9 mouse cellular contexts compared by ENCODE assay signal in genomic region chr9:21241343-21241742, GRCm38 (mm10). TPM values are rescaled to one million over a fixed set of nuclear protein-coding genes. Genes with fewer than 3 reads are reported as not detected.
DNase-seq lines count a peak whose midpoint lies in the region; ATAC-seq and TF ChIP-seq lines count a peak whose summit lies in the region.
"Had no signal": no experiment of that assay in that cellular context is flagged by ENCODE, and none has a peak within 500 bp of the region (broad histone marks: within the 10 kb centered on the region; RNA-seq: fewer than 3 reads in every experiment).

No protein-coding gene starts in this region.

- ATAC-seq in midbrain, embryonic 14.5 days (ENCODE audit: low FRiP score, low TSS enrichment), result no peak
- no peak for ATAC-seq in midbrain, embryonic 15.5 days (replicated peaks)
- ATAC-seq in erythroblast, adult 5-6 weeks (replicated peaks; ENCODE audit: low FRiP score, poor library complexity, severe bottlenecking), result peak; percentile 80
- ATAC-seq in inflammation-experienced regulatory T-cells, adult 6 months, result peak; percentile 72
- ATAC-seq in liver, embryonic 14.5 days (ENCODE audit: insufficient read depth), result no peak

- no peak for TF ChIP-seq EP300 in liver, embryonic 14.5 days (IDR thresholded peaks at IDR 0.05; ENCODE audit: low read depth)

- no peaks in the 10 kb centered on the region for H3K9me3 ChIP-seq in midbrain, embryonic 14.5 days (ENCODE audit: control insufficient read depth, low read length)
- no peaks in the 10 kb centered on the region for H3K9me3 ChIP-seq in midbrain, embryonic 15.5 days
- H3K9me3 ChIP-seq in liver, embryonic 14.5 days (ENCODE audit: control insufficient read depth, low read length), result peaks cover 2% of the 10 kb centered on the region; the same call in 1 of the 2 replicates

- no peak overlapping the region for H3K4me2 ChIP-seq in midbrain, embryonic 14.5 days (ENCODE audit: low read length)
- no peak overlapping the region for H3K4me2 ChIP-seq in midbrain, embryonic 15.5 days
- no peak overlapping the region for H3K4me2 ChIP-seq in liver, embryonic 14.5 days (ENCODE audit: low read depth)
- H3K4me2 ChIP-seq: heart, embryonic 13.5 days had no signal

- H3K4me1 ChIP-seq in midbrain, embryonic 14.5 days (ENCODE audit: control insufficient read depth, insufficient read depth, low read length), result peaks cover 15% of the 10 kb centered on the region
- H3K4me1 ChIP-seq in midbrain, embryonic 15.5 days, result peaks cover 39% of the 10 kb centered on the region
- H3K4me1 ChIP-seq in bone marrow, adult 2 months (ENCODE audit: control insufficient read depth, insufficient read depth, low read length), result peaks cover 10% of the 10 kb centered on the region
- peaks cover 12 to 18% of the 10 kb centered on the region in 2 experiments for H3K4me1 ChIP-seq in liver, embryonic 14.5 days (replicated peaks; ENCODE audit: control insufficient read depth in 2 of 2, insufficient read depth in 2 of 2, low read length in 1 of 2)

- WGBS in midbrain, embryonic 14.5 days, result 5% methylated on average over 11 of the region's 11 CpGs
- 5% methylated on average over 11 of the region's 11 CpGs for WGBS in midbrain, embryonic 15.5 days
- WGBS in bone marrow, adult 2 months, result 3% methylated on average over 11 of the region's 11 CpGs
- 3% methylated on average over 11 of the region's 11 CpGs for WGBS in liver, embryonic 14.5 days (ENCODE audit: insufficient replicate concordance)

- peak; percentile 96 for TF ChIP-seq CTCF in bone marrow, adult 2 months (IDR thresholded peaks at IDR 0.05; ENCODE audit: control insufficient read depth, insufficient read depth, low read length)
- TF ChIP-seq CTCF in liver, embryonic 14.5 days (IDR thresholded peaks at IDR 0.05; ENCODE audit: low read depth), result peak; percentile 100

- TF ChIP-seq POLR2A in bone marrow, adult 2 months (IDR thresholded peaks at IDR 0.05; ENCODE audit: borderline replicate concordance, control insufficient read depth, low read depth, low read length), result no peak

- peak; percentile 93 for DNase-seq in midbrain, embryonic 14.5 days
- peak; percentile 82 to 87 (median 84) for DNase-seq in liver, embryonic 14.5 days (ENCODE audit: low read depth in 3 of 3, low spot score in 3 of 3)
- DNase-seq in right cerebral cortex, postnatal 10 days (ENCODE audit: low spot score in 2 of 2), result peak; percentile 76 to 85
- peak; percentile 53 to 79 for DNase-seq in urinary bladder, postnatal 4 days (ENCODE audit: low spot score in 2 of 2)

- H3K27me3 ChIP-seq in midbrain, embryonic 14.5 days (ENCODE audit: control insufficient read depth, insufficient read depth, low read length), result peaks cover 41% of the 10 kb centered on the region
- H3K27me3 ChIP-seq in midbrain, embryonic 15.5 days (replicated peaks), result peaks cover 42% of the 10 kb centered on the region
- peaks cover 46% of the 10 kb centered on the region for H3K27me3 ChIP-seq in liver, embryonic 14.5 days (ENCODE audit: control insufficient read depth, insufficient read depth, low read length)

- H3K36me3 ChIP-seq in midbrain, embryonic 14.5 days (ENCODE audit: control insufficient read depth, insufficient read depth, low read length), result no peaks in the 10 kb centered on the region
- H3K36me3 ChIP-seq in midbrain, embryonic 15.5 days (replicated peaks), result no peaks in the 10 kb centered on the region
- no peaks in the 10 kb centered on the region; the same call in 1 of the 2 replicates for H3K36me3 ChIP-seq in liver, embryonic 14.5 days (replicated peaks; ENCODE audit: control insufficient read depth, insufficient read depth, low read depth)

- H3K9ac ChIP-seq in midbrain, embryonic 14.5 days (replicated peaks; ENCODE audit: low read length), result no peak overlapping the region
- no peak overlapping the region for H3K9ac ChIP-seq in midbrain, embryonic 15.5 days
- no peak overlapping the region for H3K9ac ChIP-seq in liver, embryonic 14.5 days (replicated peaks)
- H3K9ac ChIP-seq: heart, embryonic 13.5 days had no signal

- H3K27ac ChIP-seq in midbrain, embryonic 14.5 days (replicated peaks; ENCODE audit: low read depth, low read length), result no peak overlapping the region
- H3K27ac ChIP-seq in midbrain, embryonic 15.5 days, result no peak overlapping the region
- no peak overlapping the region for H3K27ac ChIP-seq in bone marrow, adult 2 months (ENCODE audit: control insufficient read depth, insufficient read depth, low read depth, low read length, poor library complexity)
- no peak overlapping the region for H3K27ac ChIP-seq in liver, embryonic 14.5 days
- H3K27ac ChIP-seq: heart, embryonic 13.5 days had no signal

- H3K4me3 ChIP-seq in midbrain, embryonic 14.5 days (replicated peaks; ENCODE audit: low read depth, low read length), result no peak overlapping the region
- no peak overlapping the region for H3K4me3 ChIP-seq in midbrain, embryonic 15.5 days
- H3K4me3 ChIP-seq in bone marrow, adult 2 months (replicated peaks; ENCODE audit: control insufficient read depth, low read depth, low read length), result no peak overlapping the region
- H3K4me3 ChIP-seq in liver, embryonic 14.5 days (ENCODE audit: insufficient read depth in 1 of 2, low read depth in 2 of 2, low read length in 2 of 2), result no peak overlapping the region
- H3K4me3 ChIP-seq: heart, embryonic 13.5 days had no signal

RNA-seq across cellular contexts. Expression of gene Keap1, which starts 2.2 kb away (rescaled TPM):
- polyA plus RNA-seq in midbrain, embryonic 14.5 days (2014; fragmentation: Nextera tagmentation; extraction: Ambion mirVana), result 40.3 and 53.7 TPM in 2 replicates
- polyA plus RNA-seq in midbrain, embryonic 15.5 days (2015; fragmentation: Nextera tagmentation; extraction: Ambion mirVana), result 75.4 and 78.7 TPM in 2 replicates
- polyA plus RNA-seq in bone marrow, adult 2 months (2011; ENCODE audit: insufficient read depth, insufficient read length, low replicate concordance, missing spikeins), result 24.7 and 35.1 TPM in 2 replicates
- total RNA-seq in erythroblast, adult 5-6 weeks (2015; ENCODE audit: low replicate concordance), result 4.6 and 6.9 TPM in 2 replicates
- total RNA-seq in erythroblast, adult 5-6 weeks (2017; ENCODE audit: low replicate concordance), result 6.8 and 8.9 TPM in 2 replicates
- polyA plus RNA-seq in inflammation-experienced regulatory T-cells, adult 6 months (2017; shearing (Covaris generic)), result 10 to 100 TPM; 20.8 to 28.9 (median 21.5) TPM
- polyA plus RNA-seq in liver, embryonic 14.5 days (2012; rRNA removed), result 15.1 and 15.8 TPM in 2 replicates
- 15.6 and 16.4 TPM in 2 replicates for polyA plus RNA-seq in liver, embryonic 14.5 days (2014; fragmentation: Nextera tagmentation; extraction: Ambion mirVana)

RNA-seq across cellular contexts. Expression of gene S1pr5, which starts 6.9 kb away (rescaled TPM):
- polyA plus RNA-seq in midbrain, embryonic 14.5 days (2014; fragmentation: Nextera tagmentation; extraction: Ambion mirVana), result 2.3 and 2.8 TPM in 2 replicates
- polyA plus RNA-seq in midbrain, embryonic 15.5 days (2015; fragmentation: Nextera tagmentation; extraction: Ambion mirVana), result 2.8 and 4.2 TPM in 2 replicates
- 0.65 and 1.00 TPM in 2 replicates for polyA plus RNA-seq in bone marrow, adult 2 months (2011; ENCODE audit: insufficient read depth, insufficient read length, low replicate concordance, missing spikeins)
- total RNA-seq in erythroblast, adult 5-6 weeks (2015; ENCODE audit: low replicate concordance), result 1.7 TPM in 1 of 2 replicates, not detected in the other
- 1.1 and 3.2 TPM in 2 replicates for total RNA-seq in erythroblast, adult 5-6 weeks (2017; ENCODE audit: low replicate concordance)
- under 1 TPM in 1 of 3 experiments, not detected in 2; 0.17 TPM for polyA plus RNA-seq in inflammation-experienced regulatory T-cells, adult 6 months (2017; shearing (Covaris generic))
- 0.06 TPM in 2 replicates for polyA plus RNA-seq in liver, embryonic 14.5 days (2012; rRNA removed)
- polyA plus RNA-seq in liver, embryonic 14.5 days (2014; fragmentation: Nextera tagmentation; extraction: Ambion mirVana), result 0.09 and 0.10 TPM in 2 replicates

RNA-seq across cellular contexts. Expression of gene Atg4d, which starts 23.8 kb away (rescaled TPM):
- 44.6 and 44.7 TPM in 2 replicates for polyA plus RNA-seq in midbrain, embryonic 14.5 days (2014; fragmentation: Nextera tagmentation; extraction: Ambion mirVana)
- polyA plus RNA-seq in midbrain, embryonic 15.5 days (2015; fragmentation: Nextera tagmentation; extraction: Ambion mirVana), result 54.7 and 55.7 TPM in 2 replicates
- polyA plus RNA-seq in bone marrow, adult 2 months (2011; ENCODE audit: insufficient read depth, insufficient read length, low replicate concordance, missing spikeins), result 42.9 and 74.7 TPM in 2 replicates
- total RNA-seq in erythroblast, adult 5-6 weeks (2015; ENCODE audit: low replicate concordance), result 11.9 TPM in 2 replicates
- 31.9 and 59.8 TPM in 2 replicates for total RNA-seq in erythroblast, adult 5-6 weeks (2017; ENCODE audit: low replicate concordance)
- 10 to 100 TPM; 23.5 to 32.5 (median 24.2) TPM for polyA plus RNA-seq in inflammation-experienced regulatory T-cells, adult 6 months (2017; shearing (Covaris generic))
- 21.5 and 38.9 TPM in 2 replicates for polyA plus RNA-seq in liver, embryonic 14.5 days (2012; rRNA removed)
- 69.3 and 78.1 TPM in 2 replicates for polyA plus RNA-seq in liver, embryonic 14.5 days (2014; fragmentation: Nextera tagmentation; extraction: Ambion mirVana)

RNA-seq across cellular contexts. Expression of gene Kri1, which starts 46.4 kb away (rescaled TPM):
- polyA plus RNA-seq in midbrain, embryonic 14.5 days (2014; fragmentation: Nextera tagmentation; extraction: Ambion mirVana), result 12.9 and 16.9 TPM in 2 replicates
- polyA plus RNA-seq in midbrain, embryonic 15.5 days (2015; fragmentation: Nextera tagmentation; extraction: Ambion mirVana), result 17.1 and 20.8 TPM in 2 replicates
- 50.1 and 105 TPM in 2 replicates for polyA plus RNA-seq in bone marrow, adult 2 months (2011; ENCODE audit: insufficient read depth, insufficient read length, low replicate concordance, missing spikeins)
- 14.0 and 26.7 TPM in 2 replicates for total RNA-seq in erythroblast, adult 5-6 weeks (2015; ENCODE audit: low replicate concordance)
- total RNA-seq in erythroblast, adult 5-6 weeks (2017; ENCODE audit: low replicate concordance), result 16.7 and 22.3 TPM in 2 replicates
- 10 to 100 TPM; 16.5 to 36.2 (median 26.9) TPM for polyA plus RNA-seq in inflammation-experienced regulatory T-cells, adult 6 months (2017; shearing (Covaris generic))
- polyA plus RNA-seq in liver, embryonic 14.5 days (2012; rRNA removed), result 14.4 and 21.9 TPM in 2 replicates
- polyA plus RNA-seq in liver, embryonic 14.5 days (2014; fragmentation: Nextera tagmentation; extraction: Ambion mirVana), result 3.9 and 5.0 TPM in 2 replicates

RNA-seq across cellular contexts. Expression of gene Cdkn2d, which starts 49.9 kb away (rescaled TPM):
- polyA plus RNA-seq in midbrain, embryonic 14.5 days (2014; fragmentation: Nextera tagmentation; extraction: Ambion mirVana), result 84.9 and 95.7 TPM in 2 replicates
- 87.3 and 92.1 TPM in 2 replicates for polyA plus RNA-seq in midbrain, embryonic 15.5 days (2015; fragmentation: Nextera tagmentation; extraction: Ambion mirVana)
- 84.1 and 99.0 TPM in 2 replicates for polyA plus RNA-seq in bone marrow, adult 2 months (2011; ENCODE audit: insufficient read depth, insufficient read length, low replicate concordance, missing spikeins)
- 29.4 and 40.1 TPM in 2 replicates for total RNA-seq in erythroblast, adult 5-6 weeks (2015; ENCODE audit: low replicate concordance)
- total RNA-seq in erythroblast, adult 5-6 weeks (2017; ENCODE audit: low replicate concordance), result 15.9 and 25.5 TPM in 2 replicates
- 100 to 1,000 TPM; 116 to 131 (median 128) TPM for polyA plus RNA-seq in inflammation-experienced regulatory T-cells, adult 6 months (2017; shearing (Covaris generic))
- polyA plus RNA-seq in liver, embryonic 14.5 days (2012; rRNA removed), result 70.5 and 74.4 TPM in 2 replicates
- polyA plus RNA-seq in liver, embryonic 14.5 days (2014; fragmentation: Nextera tagmentation; extraction: Ambion mirVana), result 116 and 119 TPM in 2 replicates

Comparison
In these comparisons a context has a peak if more than half of its experiments do, and no peak if none do; other contexts are left out.
1. ATAC-seq: peak in erythroblast, adult 5-6 weeks (single experiment) and inflammation-experienced regulatory T-cells, adult 6 months (single experiment); none in midbrain, embryonic 14.5 days (single experiment), midbrain, embryonic 15.5 days (single experiment) and liver, embryonic 14.5 days (single experiment).
2. Peak in every context shown above with its lines, with median percentiles within 50 percentile points of each other: DNase-seq.